Mouse (Mus musculus) forebrain, embryonic 14.5 days (tissue): ENCODE results near the gene Bcl7c. TPM values are rescaled to one million over a fixed set of nuclear protein-coding genes. Genes with fewer than 3 reads are reported as not detected.

Source experiments
- ATAC-seq: fragments of 200-750 bp; cut with Nextera tagmentation; 2 replicates; pipeline ENCODE4 v1.8.0; 2017; ENCODE audit warnings: mild to moderate bottlenecking, moderate library complexity
- DNase-seq: peaks from one replicate; pipeline ENCODE4 v3.0.0-alpha.2; 2015; ENCODE audit warnings: low spot score
- H3K27ac ChIP-seq: fragments of 300-500 bp; sonication (generic); 2 replicates; pipeline ENCODE4 v1.5.1; 2014; ENCODE audit warnings: low read depth, mild to moderate bottlenecking, control low read depth, low read length, moderate library complexity
- H3K27me3 ChIP-seq: fragments of 300-500 bp; sonication (generic); replicated peaks from 2 replicates; pipeline ENCODE4 v1.6.1; 2014; ENCODE audit warnings: low read length, control low read depth, mixed read lengths; ENCODE audit not compliant: control insufficient read depth, insufficient read depth
- H3K36me3 ChIP-seq: fragments of 300-500 bp; sonication (generic); 2 replicates; pipeline ENCODE4 v1.6.1; 2014; ENCODE audit warnings: low read length, control low read depth; ENCODE audit not compliant: control insufficient read depth, insufficient read depth
- H3K4me1 ChIP-seq: fragments of 300-500 bp; sonication (generic); 2 replicates; pipeline ENCODE4 v1.6.1; 2014; ENCODE audit warnings: antibody characterized with exemption, low read length, control low read depth; ENCODE audit not compliant: control insufficient read depth, insufficient read depth
- H3K4me2 ChIP-seq: fragments of 300-500 bp; sonication (generic); 2 replicates; pipeline ENCODE4 v1.6.1; 2014; ENCODE audit warnings: mild to moderate bottlenecking, control low read depth, low read length
- H3K4me3 ChIP-seq: fragments of 300-500 bp; sonication (generic); 2 replicates; pipeline ENCODE4 v1.5.1; 2014; ENCODE audit warnings: low read depth, low read length, control low read depth
- H3K9ac ChIP-seq: fragments of 300-500 bp; sonication (generic); 2 replicates; pipeline ENCODE4 v1.6.1; 2014; ENCODE audit warnings: mild to moderate bottlenecking, low read length, control low read depth, moderate library complexity
- H3K9me3 ChIP-seq: fragments of 300-500 bp; sonication (generic); replicated peaks from 2 replicates; pipeline ENCODE4 v1.6.1; 2016; ENCODE audit warnings: low read length, control low read depth, mixed read lengths; ENCODE audit not compliant: control insufficient read depth
- WGBS: fragments of 180-500 bp; shearing (Covaris S2); extraction: QIAGEN DNeasy Blood & Tissue Kit; methylation state at CpG from one replicate; pipeline ENCODE4 v1.1.7; 2014; 5-methylcytosine and 5-hydroxymethylcytosine counted together
- microRNA counts: library from miRNA; unstranded; fragments of <30 nt; microRNA quantifications from one replicate; lab custom pipeline; 2016
- microRNA-seq: library from miRNA; unstranded; fragments of <30 nt; microRNA quantifications from one replicate; pipeline ENCODE4, GENCODE M21; 2016
- polyA plus RNA-seq: library from polyadenylated mRNA; unstranded; fragments of >200 nt; fragmentation: Nextera tagmentation; extraction: Ambion mirVana; gene quantifications from 2 replicates; pipeline ENCODE4 v1.2.1, GENCODE M21; 2014

Gene Bcl7c
- polyA plus RNA-seq, 1 experiment from 2014 or later: 45.7 TPM

GRCm38 (mm10) chr7:127613501-127613900, 95.2 kb downstream of the Bcl7c start:
- Histone ChIP-seq H3K36me3 (peaks cover 43% of the 10 kb centered on the region), H3K9ac (peak overlapping the region; percentile 95; the same call in 1 of the 2 replicates), H3K9me3 (no peaks in the 10 kb centered on the region), H3K27ac (no peak overlapping the region), H3K4me3 (peak overlapping the region; percentile 99; the same call in 1 of the 2 replicates), H3K4me2 (peak overlapping the region; percentile 85), H3K27me3 (no peaks in the 10 kb centered on the region), H3K4me1 (peaks cover 17% of the 10 kb centered on the region)
- WGBS: 86% methylated on average over 8 of the region's 8 CpGs
- ATAC-seq (no peak), DNase-seq (no peak)

GRCm38 (mm10) chr7:127611561-127611960, 97.2 kb downstream of the Bcl7c start:
- no peak for DNase-seq
- Histone ChIP-seq H3K9me3 (no peaks in the 10 kb centered on the region), H3K27me3 (no peaks in the 10 kb centered on the region), H3K9ac (no peak overlapping the region), H3K4me1 (peaks cover 13% of the 10 kb centered on the region), H3K36me3 (peaks cover 60% of the 10 kb centered on the region), H3K27ac (no peak overlapping the region), H3K4me3 (no peak overlapping the region), H3K4me2 (no peak overlapping the region)
- WGBS: 96% methylated on average over 26 of the region's 26 CpGs
- no peak for ATAC-seq

MicroRNAs encoded within 50 kb of the gene (microRNA counts, 519-probe panel; counts per million panel counts)
- not detected for microRNA mmu-miR-762 (lab: Ali Mortazavi, UCI)

Small RNAs within 50 kb of the gene (microRNA-seq; reads per million reads assigned to microRNA genes)
- not detected for gene Mir762

Other genes with a start within 250 kb of the Bcl7c start
- gene Prr14, start 249.3 kb downstream of the Bcl7c start, polyA plus RNA-seq: 44.7 and 48.5 TPM in 2 replicates
- 8.9 and 10.2 TPM in 2 replicates for gene Fbrs, start 229.7 kb downstream of the Bcl7c start, polyA plus RNA-seq
- gene Srcap, start 196.9 kb downstream of the Bcl7c start, polyA plus RNA-seq: 25.3 and 43.6 TPM in 2 replicates
- gene Gm42715, start 189.3 kb downstream of the Bcl7c start, polyA plus RNA-seq: 12.6 and 16.6 TPM in 2 replicates
- gene Tmem265, start 147.5 kb downstream of the Bcl7c start, polyA plus RNA-seq: 4.1 and 4.7 TPM in 2 replicates
- 59.5 and 62.2 TPM in 2 replicates for gene Phkg2, start 135.6 kb downstream of the Bcl7c start, polyA plus RNA-seq
- 12.5 and 12.8 TPM in 2 replicates for gene Ccdc189, start 120.3 kb downstream of the Bcl7c start, polyA plus RNA-seq
- 26.2 and 39.6 TPM in 2 replicates for gene Rnf40, start 120.2 kb downstream of the Bcl7c start, polyA plus RNA-seq
- gene Zfp629, start 93.1 kb downstream of the Bcl7c start, polyA plus RNA-seq: 20.8 and 24.2 TPM in 2 replicates
- 5.3 and 5.9 TPM in 2 replicates for gene Ctf1, start 3.8 kb upstream of the Bcl7c start, polyA plus RNA-seq
- 0.09 TPM in 1 of 2 replicates, not detected in the other for gene Ctf2, start 23.2 kb upstream of the Bcl7c start, polyA plus RNA-seq
- gene Fbxl19, start 35.6 kb upstream of the Bcl7c start, polyA plus RNA-seq: 7.2 and 7.8 TPM in 2 replicates
- 3.3 and 4.2 TPM in 2 replicates for gene Orai3, start 60.9 kb upstream of the Bcl7c start, polyA plus RNA-seq
- 17.0 and 18.0 TPM in 2 replicates for gene Setd1a, start 67.7 kb upstream of the Bcl7c start, polyA plus RNA-seq
- not detected in 2 replicates for gene Gm49388, start 76.7 kb upstream of the Bcl7c start, polyA plus RNA-seq
- gene Hsd3b7, start 91.7 kb upstream of the Bcl7c start, polyA plus RNA-seq: 6.9 and 9.7 TPM in 2 replicates
- 9.7 and 11.1 TPM in 2 replicates for gene Stx4a, start 115.4 kb upstream of the Bcl7c start, polyA plus RNA-seq
- gene Stx1b, start 115.6 kb upstream of the Bcl7c start, polyA plus RNA-seq: 15.7 and 22.3 TPM in 2 replicates
- 12.0 and 16.8 TPM in 2 replicates for gene Zfp646, start 167.3 kb upstream of the Bcl7c start, polyA plus RNA-seq
- gene Zfp668, start 167.9 kb upstream of the Bcl7c start, polyA plus RNA-seq: 24.1 and 29.1 TPM in 2 replicates
- gene Prss53, start 182.0 kb upstream of the Bcl7c start, polyA plus RNA-seq: 0.61 and 0.63 TPM in 2 replicates
- gene Gm21974, start 186.5 kb upstream of the Bcl7c start, polyA plus RNA-seq: not detected in 2 replicates
- gene Vkorc1, start 186.7 kb upstream of the Bcl7c start, polyA plus RNA-seq: 61.5 and 69.9 TPM in 2 replicates
- gene Bckdk, start 195.1 kb upstream of the Bcl7c start, polyA plus RNA-seq: 108 and 131 TPM in 2 replicates
- 51.1 and 56.7 TPM in 2 replicates for gene Kat8, start 203.6 kb upstream of the Bcl7c start, polyA plus RNA-seq
- gene Prss8, start 221.2 kb upstream of the Bcl7c start, polyA plus RNA-seq: 0.17 TPM in 1 of 2 replicates, not detected in the other
- gene Prss36, start 237.8 kb upstream of the Bcl7c start, polyA plus RNA-seq: 12.3 and 12.9 TPM in 2 replicates